Mouse (Mus musculus) midbrain, embryonic 14.5 days (tissue): ENCODE measurements around the gene Ilf2. TPM values are rescaled to one million over a fixed set of nuclear protein-coding genes. Genes with fewer than 3 reads are reported as not detected.

Experiments
- ATAC-seq: fragments of 200-750 bp; cut with Nextera tagmentation; 2 replicates; pipeline ENCODE4 v1.8.0; 2017; ENCODE audit warnings: moderate number of reproducible peaks, moderate library complexity; ENCODE audit not compliant: low FRiP score, low TSS enrichment
- DNase-seq: peaks from one replicate; pipeline ENCODE4 v3.0.0-alpha.2; 2015
- H3K27ac ChIP-seq: fragments of 300-500 bp; sonication (generic); replicated peaks from 2 replicates; pipeline ENCODE4 v1.5.1; 2014; ENCODE audit warnings: mild to moderate bottlenecking, low read depth, low read length, moderate library complexity
- H3K27me3 ChIP-seq: fragments of 300-500 bp; sonication (generic); 2 replicates; pipeline ENCODE4 v1.6.1; 2014; ENCODE audit warnings: low read length, control low read depth, mixed read lengths; ENCODE audit not compliant: control insufficient read depth, insufficient read depth
- H3K36me3 ChIP-seq: fragments of 300-500 bp; sonication (generic); 2 replicates; pipeline ENCODE4 v1.6.1; 2014; ENCODE audit warnings: low read length, control low read depth; ENCODE audit not compliant: control insufficient read depth, insufficient read depth
- H3K4me1 ChIP-seq: fragments of 300-500 bp; sonication (generic); 2 replicates; pipeline ENCODE4 v1.6.1; 2014; ENCODE audit warnings: mild to moderate bottlenecking, antibody characterized with exemption, low read length, control low read depth; ENCODE audit not compliant: control insufficient read depth, insufficient read depth
- H3K4me2 ChIP-seq: fragments of 300-500 bp; sonication (generic); 2 replicates; pipeline ENCODE4 v1.6.1; 2014; ENCODE audit warnings: mild to moderate bottlenecking, low read length, moderate library complexity
- H3K4me3 ChIP-seq: fragments of 300-500 bp; sonication (generic); replicated peaks from 2 replicates; pipeline ENCODE4 v1.5.1; 2014; ENCODE audit warnings: low read depth, low read length
- H3K9ac ChIP-seq: fragments of 300-500 bp; sonication (generic); replicated peaks from 2 replicates; pipeline ENCODE4 v1.6.1; 2014; ENCODE audit warnings: mild to moderate bottlenecking, low read length, moderate library complexity
- H3K9me3 ChIP-seq: fragments of 300-500 bp; sonication (generic); 2 replicates; pipeline ENCODE4 v1.6.1; 2016; ENCODE audit warnings: low read length, control low read depth, mixed read lengths; ENCODE audit not compliant: control insufficient read depth
- WGBS: fragments of 180-500 bp; shearing (Covaris S2); extraction: QIAGEN DNeasy Blood & Tissue Kit; methylation state at CpG from one replicate; pipeline ENCODE4 v1.1.7; 2014; 5-methylcytosine and 5-hydroxymethylcytosine counted together
- polyA plus RNA-seq: library from polyadenylated mRNA; unstranded; fragments of >200 nt; fragmentation: Nextera tagmentation; extraction: Ambion mirVana; gene quantifications from 2 replicates; pipeline ENCODE4 v1.2.1, GENCODE M21; 2014

Gene Ilf2
- polyA plus RNA-seq, 1 experiment from 2014 or later, result 282 TPM

GRCm38 (mm10) chr3:90491350-90491749, 15.4 kb downstream of the Ilf2 start:
- Histone ChIP-seq H3K27me3 (no peaks in the 10 kb centered on the region), H3K27ac (no peak overlapping the region), H3K4me1 (no peaks in the 10 kb centered on the region), H3K9me3 (no peaks in the 10 kb centered on the region), H3K4me3 (no peak overlapping the region), H3K36me3 (peaks cover 44% of the 10 kb centered on the region), H3K4me2 (no peak overlapping the region), H3K9ac (no peak overlapping the region)
- 44% methylated on average over 2 of the region's 2 CpGs for WGBS
- peak; percentile 28 for DNase-seq
- ATAC-seq, result no peak

GRCm38 (mm10) chr3:90493831-90494540, 18.1 kb downstream of the Ilf2 start:
- Histone ChIP-seq H3K36me3 (peaks cover 46% of the 10 kb centered on the region), H3K27me3 (no peaks in the 10 kb centered on the region), H3K4me1 (no peaks in the 10 kb centered on the region), H3K4me2 (no peak overlapping the region), H3K4me3 (no peak overlapping the region), H3K9me3 (no peaks in the 10 kb centered on the region), H3K9ac (no peak overlapping the region), H3K27ac (no peak overlapping the region)
- DNase-seq (no peak), ATAC-seq (no peak)
- 65% methylated on average over 4 of the region's 4 CpGs for WGBS

- Histone ChIP-seq H3K36me3 (peaks cover 53% of the 10 kb centered on the region), H3K9ac (no peak overlapping the region), H3K4me3 (no peak overlapping the region), H3K27ac (no peak overlapping the region), H3K4me1 (no peaks in the 10 kb centered on the region), H3K9me3 (no peaks in the 10 kb centered on the region), H3K4me2 (no peak overlapping the region), H3K27me3 (no peaks in the 10 kb centered on the region)
- WGBS, result 94% methylated on average over 7 of the region's 7 CpGs
- DNase-seq, result no peak
- ATAC-seq, result no peak
Measured at GRCm38 (mm10) chr3:90495850-90496525, 20.1 kb downstream of the Ilf2 start.

GRCm38 (mm10) chr3:90497597-90497996, 21.7 kb downstream of the Ilf2 start:
- no peaks in the 10 kb centered on the region for H3K4me1 ChIP-seq
- H3K4me2 ChIP-seq, result no peak overlapping the region
- no peak overlapping the region for H3K9ac ChIP-seq
- no peaks in the 10 kb centered on the region for H3K9me3 ChIP-seq
- no peak overlapping the region for H3K4me3 ChIP-seq
- peaks cover 69% of the 10 kb centered on the region for H3K36me3 ChIP-seq
- H3K27me3 ChIP-seq, result no peaks in the 10 kb centered on the region
- ATAC-seq (no peak), DNase-seq (no peak)
- H3K27ac ChIP-seq, result no peak overlapping the region

- WGBS, result 78% methylated on average over 4 of the region's 4 CpGs
- H3K9ac ChIP-seq, result no peak overlapping the region
- H3K4me1 ChIP-seq, result peaks cover 13% of the 10 kb centered on the region
- no peak overlapping the region for H3K4me2 ChIP-seq
- H3K27me3 ChIP-seq, result no peaks in the 10 kb centered on the region
- H3K9me3 ChIP-seq, result no peaks in the 10 kb centered on the region
- no peak for DNase-seq
- H3K36me3 ChIP-seq, result peaks cover 84% of the 10 kb centered on the region
- no peak for ATAC-seq
- no peak overlapping the region for H3K4me3 ChIP-seq
- no peak overlapping the region for H3K27ac ChIP-seq
Measured at GRCm38 (mm10) chr3:90503444-90503843, 27.5 kb downstream of the Ilf2 start.

- Histone ChIP-seq H3K4me3 (no peak overlapping the region), H3K27ac (no peak overlapping the region), H3K4me1 (peaks cover 13% of the 10 kb centered on the region), H3K9me3 (no peaks in the 10 kb centered on the region), H3K36me3 (peaks cover 69% of the 10 kb centered on the region), H3K9ac (no peak overlapping the region), H3K27me3 (no peaks in the 10 kb centered on the region), H3K4me2 (no peak overlapping the region)
- ATAC-seq, result no peak
- 95% methylated on average over 5 of the region's 5 CpGs for WGBS
- DNase-seq, result no peak
Measured at GRCm38 (mm10) chr3:90505216-90505615, 29.3 kb downstream of the Ilf2 start.

GRCm38 (mm10) chr3:90506362-90506761, 30.4 kb downstream of the Ilf2 start:
- no peak overlapping the region for H3K9ac ChIP-seq
- ATAC-seq (no peak), DNase-seq (no peak)
- no peaks in the 10 kb centered on the region for H3K27me3 ChIP-seq
- WGBS, result 95% methylated on average over 3 of the region's 3 CpGs
- H3K4me3 ChIP-seq, result no peak overlapping the region
- no peak overlapping the region for H3K4me2 ChIP-seq
- no peak overlapping the region for H3K27ac ChIP-seq
- H3K36me3 ChIP-seq, result peaks cover 61% of the 10 kb centered on the region
- H3K9me3 ChIP-seq, result no peaks in the 10 kb centered on the region
- H3K4me1 ChIP-seq, result peaks cover 13% of the 10 kb centered on the region

GRCm38 (mm10) chr3:90508287-90508949, 32.5 kb downstream of the Ilf2 start:
- H3K9me3 ChIP-seq, result no peaks in the 10 kb centered on the region
- DNase-seq (peak; percentile 25), ATAC-seq (no peak)
- H3K27me3 ChIP-seq, result peaks cover 10% of the 10 kb centered on the region
- peak overlapping the region; percentile 97 for H3K9ac ChIP-seq
- H3K27ac ChIP-seq, result peak overlapping the region; percentile 96
- peak overlapping the region; percentile 95 for H3K4me3 ChIP-seq
- peaks cover 40% of the 10 kb centered on the region for H3K36me3 ChIP-seq
- peak overlapping the region; percentile 84 for H3K4me2 ChIP-seq
- 2% methylated on average over 20 of the region's 20 CpGs for WGBS
- peaks cover 13% of the 10 kb centered on the region for H3K4me1 ChIP-seq
